Mouse (Mus musculus): Measurements from ENCODE around the gene Pde9a. TPM values are rescaled to one million over a fixed set of nuclear protein-coding genes. Genes with fewer than 3 reads are reported as not detected.
"Not testable (repeated sequence)": the region's sequence is repeated elsewhere in the genome, so short reads cannot be mapped to it uniquely, and the experiment has no call there.

Pde9a gene
- total and polyA plus RNA-seq, 2 experiments from 2014 or later, result 43.6 to 43.9 TPM

- Histone ChIP-seq H3K4me1 (ENCODE audit: insufficient read depth) (no peaks in the 10 kb centered on the region), H3K9ac (no peak overlapping the region), H3K9me3 (ENCODE audit: low read length) (no peaks in the 10 kb centered on the region), H3K4me2 (ENCODE audit: low read depth) (no peak overlapping the region), H3K27ac (ENCODE audit: low read depth, low read length) (peak overlapping the region; percentile 54; the same call in 1 of the 2 replicates), H3K27me3 (ENCODE audit: insufficient read depth, low read length) (no peaks in the 10 kb centered on the region), H3K36me3 (ENCODE audit: insufficient read depth) (peaks cover 13% of the 10 kb centered on the region; the same call in 1 of the 2 replicates), H3K4me3 (ENCODE audit: low read depth, low read length) (no peak overlapping the region)
- 56% methylated on average over 12 of the region's 12 CpGs for WGBS
- peak; percentile 59 for DNase-seq
- TF ChIP-seq CTCF (IDR thresholded peaks at IDR 0.05; ENCODE audit: low read depth), result no peak
- peak; percentile 65 for ATAC-seq
Observed at GRCm38 (mm10) chr17:31349388-31349787, 36.6 kb upstream of the Pde9a start.

- H3K4me3 ChIP-seq (ENCODE audit: low read depth, low read length), result no peak overlapping the region
- no peak overlapping the region for H3K27ac ChIP-seq (ENCODE audit: low read depth, low read length)
- WGBS, result 31% methylated on average over 8 of the region's 8 CpGs
- no peak overlapping the region for H3K4me2 ChIP-seq (ENCODE audit: low read depth)
- H3K9me3 ChIP-seq (ENCODE audit: low read length), result no peaks in the 10 kb centered on the region
- no peak for TF ChIP-seq CTCF (IDR thresholded peaks at IDR 0.05; ENCODE audit: low read depth)
- no peak overlapping the region for H3K9ac ChIP-seq
- no peaks in the 10 kb centered on the region for H3K4me1 ChIP-seq (ENCODE audit: insufficient read depth)
- H3K36me3 ChIP-seq (ENCODE audit: insufficient read depth), result peaks cover 8% of the 10 kb centered on the region; the same call in 1 of the 2 replicates
- DNase-seq (no peak), ATAC-seq (no peak)
- no peaks in the 10 kb centered on the region for H3K27me3 ChIP-seq (ENCODE audit: insufficient read depth, low read length)
Observed at GRCm38 (mm10) chr17:31351984-31352383, 34.0 kb upstream of the Pde9a start.

- Histone ChIP-seq H3K4me2 (ENCODE audit: low read depth) (no peak overlapping the region), H3K9ac (no peak overlapping the region), H3K27me3 (ENCODE audit: insufficient read depth, low read length) (no peaks in the 10 kb centered on the region), H3K36me3 (ENCODE audit: insufficient read depth) (peaks cover 8% of the 10 kb centered on the region; the same call in 1 of the 2 replicates), H3K9me3 (ENCODE audit: low read length) (no peaks in the 10 kb centered on the region), H3K4me3 (ENCODE audit: low read depth, low read length) (no peak overlapping the region), H3K4me1 (ENCODE audit: insufficient read depth) (no peaks in the 10 kb centered on the region), H3K27ac (ENCODE audit: low read depth, low read length) (no peak overlapping the region)
- no peak for DNase-seq
- no peak for TF ChIP-seq CTCF (IDR thresholded peaks at IDR 0.05; ENCODE audit: low read depth)
- ATAC-seq, result no peak
- WGBS, result 47% methylated on average over 2 of the region's 2 CpGs
Observed at GRCm38 (mm10) chr17:31353255-31353654, 32.8 kb upstream of the Pde9a start.

- not testable (repeated sequence) for H3K9me3 ChIP-seq (ENCODE audit: low read length); H3K27me3 ChIP-seq (ENCODE audit: insufficient read depth, low read length); H3K36me3 ChIP-seq (ENCODE audit: insufficient read depth); DNase-seq; ATAC-seq; H3K27ac ChIP-seq (ENCODE audit: low read depth, low read length); H3K4me3 ChIP-seq (ENCODE audit: low read depth, low read length); H3K9ac ChIP-seq; H3K4me2 ChIP-seq (ENCODE audit: low read depth); H3K4me1 ChIP-seq (ENCODE audit: insufficient read depth)
- 73% methylated on average over 3 of the region's 3 CpGs for WGBS
Observed at GRCm38 (mm10) chr17:31354684-31355083, 31.3 kb upstream of the Pde9a start.

GRCm38 (mm10) chr17:31355792-31356502 lies 30.1 kb upstream of the Pde9a start:
- DNase-seq, result no peak
- H3K27me3 ChIP-seq (ENCODE audit: insufficient read depth, low read length), result no peaks in the 10 kb centered on the region
- peak overlapping the region; percentile 62 for H3K27ac ChIP-seq (ENCODE audit: low read depth, low read length)
- H3K9ac ChIP-seq, result no peak overlapping the region
- no peaks in the 10 kb centered on the region for H3K36me3 ChIP-seq (ENCODE audit: insufficient read depth)
- H3K9me3 ChIP-seq (ENCODE audit: low read length), result no peaks in the 10 kb centered on the region
- no peak overlapping the region for H3K4me2 ChIP-seq (ENCODE audit: low read depth)
- H3K4me3 ChIP-seq (ENCODE audit: low read depth, low read length), result no peak overlapping the region
- no peak for TF ChIP-seq CTCF (IDR thresholded peaks at IDR 0.05; ENCODE audit: low read depth)
- peak; percentile 40 for ATAC-seq
- 29% methylated on average over 8 of the region's 8 CpGs for WGBS
- no peaks in the 10 kb centered on the region for H3K4me1 ChIP-seq (ENCODE audit: insufficient read depth)

GRCm38 (mm10) chr17:31360582-31360981 lies 25.4 kb upstream of the Pde9a start:
- ATAC-seq, result peak; percentile 52; the same call in 1 of the 2 replicates
- 57% methylated on average over 13 of the region's 13 CpGs for whole genome bisulfite sequencing
- H3K27me3 ChIP-seq (ENCODE audit: insufficient read depth, low read length), result no peaks in the 10 kb centered on the region
- no peak overlapping the region; the same call in 1 of the 2 replicates for H3K27ac ChIP-seq (ENCODE audit: low read depth, low read length)
- H3K4me1 ChIP-seq (ENCODE audit: insufficient read depth), result no peaks in the 10 kb centered on the region; the same call in 1 of the 2 replicates
- no peak for TF ChIP-seq CTCF (IDR thresholded peaks at IDR 0.05; ENCODE audit: low read depth)
- peak; percentile 72 for DNase-seq
- no peak overlapping the region for H3K9ac ChIP-seq
- H3K36me3 ChIP-seq (ENCODE audit: insufficient read depth), result no peaks in the 10 kb centered on the region
- H3K4me3 ChIP-seq (ENCODE audit: low read depth, low read length), result no peak overlapping the region
- H3K9me3 ChIP-seq (ENCODE audit: low read length), result no peaks in the 10 kb centered on the region
- H3K4me2 ChIP-seq (ENCODE audit: low read depth), result no peak overlapping the region

- 68% methylated on average over 5 of the region's 5 CpGs for WGBS
- Histone ChIP-seq H3K36me3 (ENCODE audit: insufficient read depth) (no peaks in the 10 kb centered on the region), H3K27ac (ENCODE audit: low read depth, low read length) (peak overlapping the region; percentile 54; the same call in 1 of the 2 replicates), H3K4me2 (ENCODE audit: low read depth) (no peak overlapping the region), H3K27me3 (ENCODE audit: insufficient read depth, low read length) (no peaks in the 10 kb centered on the region), H3K9me3 (ENCODE audit: low read length) (no peaks in the 10 kb centered on the region), H3K4me3 (ENCODE audit: low read depth, low read length) (no peak overlapping the region), H3K4me1 (ENCODE audit: insufficient read depth) (no peaks in the 10 kb centered on the region; the same call in 1 of the 2 replicates), H3K9ac (no peak overlapping the region)
- DNase-seq (peak; percentile 67), ATAC-seq (peak; percentile 90)
- TF ChIP-seq CTCF (IDR thresholded peaks at IDR 0.05; ENCODE audit: low read depth), result no peak
Observed at GRCm38 (mm10) chr17:31365586-31366166, 20.3 kb upstream of the Pde9a start.
